Mouse (Mus musculus) kidney, postnatal 36 days (tissue): ENCODE data around the gene Apobec1.
"Not testable (repeated sequence)": the region's sequence is repeated elsewhere in the genome, so short reads cannot be mapped to it uniquely, and the experiment has no call there.

Experiments used
- DNase-seq, 2 experiments: peaks; one replicate each; pipeline ENCODE4 v3.0.0; 2021 to 2022; ENCODE audit warnings: mixed read lengths in 2 of 2

Gene Apobec1

GRCm38 (mm10) chr6:122602992-122603322 is 713 bp upstream of the Apobec1 start:
- DNase-seq: no peak

- DNase-seq: no peak
These were observed 629 bp downstream of the Apobec1 start for GRCm38 (mm10) chr6:122601615-122602014.

- no peak for DNase-seq
These were observed 1.2 kb downstream of the Apobec1 start for GRCm38 (mm10) chr6:122601031-122601430.

GRCm38 (mm10) chr6:122600066-122600646 is 2.1 kb downstream of the Apobec1 start:
- DNase-seq: no peak

DNA sequence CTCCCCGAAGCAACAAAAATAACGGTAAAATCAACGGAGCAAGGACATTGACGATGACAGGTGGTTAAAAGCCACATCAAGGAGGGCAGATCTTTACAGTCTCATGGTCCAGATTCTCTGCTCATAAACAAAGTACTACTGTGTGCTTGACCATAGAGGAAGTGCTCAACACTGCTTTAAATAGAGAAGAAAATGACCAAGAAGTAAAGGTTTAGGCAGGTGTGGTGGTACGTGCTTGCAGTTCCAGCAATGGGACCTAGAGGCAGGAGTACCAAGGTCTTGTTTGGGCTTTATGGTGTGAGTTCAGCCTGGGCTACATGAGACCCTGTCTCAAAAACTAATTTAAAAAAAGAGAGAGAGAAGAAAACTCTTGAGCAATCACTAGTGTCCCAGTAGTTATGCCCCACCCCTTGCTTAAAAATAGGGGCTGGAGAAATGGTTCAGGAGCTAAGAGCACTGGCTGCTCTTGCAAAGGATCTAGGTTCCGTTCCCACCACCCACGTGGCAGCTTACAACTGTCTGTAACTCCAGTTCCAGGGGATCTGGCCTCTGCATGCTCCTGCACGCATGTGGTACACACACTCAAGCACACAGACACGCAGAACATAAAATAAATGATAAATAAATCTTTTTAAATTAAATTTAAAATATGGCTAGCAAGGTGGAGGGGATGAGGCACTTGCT is 3.0 kb downstream of the Apobec1 start:
- DNase-seq: no peak

- DNase-seq: peak; percentile 21 to 36
These were observed 3.8 kb downstream of the Apobec1 start for GRCm38 (mm10) chr6:122598436-122598835.

GRCm38 (mm10) chr6:122598014-122598413 is 4.2 kb downstream of the Apobec1 start:
- DNase-seq: no peak

DNA sequence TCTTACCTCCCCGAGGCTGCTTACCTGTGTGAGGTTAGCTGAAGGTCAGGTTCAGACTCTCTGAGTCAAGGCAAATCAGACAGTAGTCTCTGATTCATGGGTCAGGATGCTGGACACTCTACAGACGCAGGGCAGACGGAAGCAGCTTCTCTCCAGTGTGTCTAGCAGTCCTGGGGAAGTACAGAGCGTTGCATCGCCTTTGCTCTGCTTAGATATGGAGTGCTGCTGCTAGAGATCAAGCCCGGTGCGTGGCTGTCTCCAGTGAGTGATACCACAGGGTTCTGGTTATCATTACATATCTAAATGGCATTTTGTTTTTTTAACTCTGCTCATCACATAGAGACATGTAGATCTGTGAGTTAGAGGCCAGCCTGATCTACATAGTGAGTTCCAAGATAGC is 5.6 kb downstream of the Apobec1 start:
- DNase-seq: no peak

- peak; percentile 56 to 62 for DNase-seq
These were observed 6.6 kb downstream of the Apobec1 start for GRCm38 (mm10) chr6:122595637-122596036.

DNA sequence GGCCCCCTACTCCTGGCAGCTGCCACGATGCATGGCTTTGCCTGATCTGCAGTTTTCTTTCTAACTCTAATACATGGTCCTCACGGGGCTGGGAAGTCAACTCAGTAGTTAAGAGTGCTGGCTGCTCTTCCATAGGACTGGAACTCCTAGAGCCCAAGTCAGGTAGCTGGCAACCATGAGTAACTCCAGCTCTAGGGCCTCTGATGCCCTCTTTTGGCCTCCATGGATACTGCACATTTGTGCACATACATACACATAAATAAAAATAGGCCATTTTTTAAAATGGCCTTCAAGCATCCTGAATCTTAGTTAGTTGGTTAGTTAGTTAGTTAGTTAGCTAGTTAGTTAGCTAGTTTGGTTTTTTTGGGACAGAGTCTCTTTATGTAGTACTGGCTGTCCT is 9.3 kb downstream of the Apobec1 start:
- no peak for DNase-seq

DNA sequence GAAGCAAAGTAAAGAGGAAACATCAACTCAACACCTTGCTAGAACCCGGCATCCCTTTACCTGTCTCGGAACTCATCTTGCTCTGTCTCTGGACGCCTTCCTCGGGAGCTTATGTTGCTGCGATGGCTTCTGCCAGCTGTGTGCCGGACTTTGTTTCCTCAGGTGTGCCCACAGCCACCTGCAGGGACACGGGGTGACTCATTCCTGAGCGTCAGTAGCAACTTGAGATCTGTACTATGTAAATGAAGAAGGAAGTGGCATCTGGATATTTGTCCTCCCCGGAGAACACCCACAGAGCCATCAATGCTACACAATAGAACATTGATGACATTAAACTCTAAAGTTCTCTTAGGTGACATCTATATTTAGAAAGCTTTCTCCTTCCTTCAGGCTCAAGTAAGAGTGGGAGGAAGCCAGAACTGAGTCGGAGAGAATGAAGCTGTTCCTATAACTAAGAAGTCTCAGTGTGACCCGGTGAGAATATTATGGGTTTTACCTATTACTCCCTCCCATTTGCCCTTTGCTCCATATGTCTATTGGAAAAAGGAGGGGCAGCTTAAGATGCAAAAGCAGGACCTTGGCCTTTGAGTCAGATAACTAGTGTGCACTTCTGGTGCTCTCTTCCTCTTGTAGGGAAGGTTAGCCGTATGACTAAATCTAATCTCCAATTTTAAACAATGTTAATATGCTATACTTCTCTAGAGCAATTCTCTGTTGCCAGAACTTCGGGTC is 11.1 kb downstream of the Apobec1 start:
- no peak for DNase-seq

GRCm38 (mm10) chr6:122579086-122579485 is 23.2 kb downstream of the Apobec1 start:
- no peak for DNase-seq

DNA sequence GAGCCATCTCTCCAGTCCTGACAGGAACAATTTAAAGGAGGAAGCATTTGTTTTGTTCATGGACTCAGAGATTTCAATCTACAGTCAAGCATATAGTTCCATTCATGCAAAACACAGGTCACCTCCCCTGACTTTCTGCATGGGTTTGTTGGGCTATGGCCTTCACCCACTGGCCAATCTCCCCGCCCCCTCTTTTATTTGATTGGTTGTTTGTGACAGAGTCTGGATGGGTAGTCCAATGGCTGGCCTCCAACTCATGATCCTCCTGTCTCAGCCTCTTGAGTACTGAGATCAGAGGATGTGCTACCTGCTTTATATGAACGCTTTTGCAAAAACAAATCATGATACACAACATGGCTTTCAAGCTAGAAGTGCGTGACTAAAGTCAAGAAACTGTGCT is 25.2 kb downstream of the Apobec1 start:
- no peak for DNase-seq

DNA sequence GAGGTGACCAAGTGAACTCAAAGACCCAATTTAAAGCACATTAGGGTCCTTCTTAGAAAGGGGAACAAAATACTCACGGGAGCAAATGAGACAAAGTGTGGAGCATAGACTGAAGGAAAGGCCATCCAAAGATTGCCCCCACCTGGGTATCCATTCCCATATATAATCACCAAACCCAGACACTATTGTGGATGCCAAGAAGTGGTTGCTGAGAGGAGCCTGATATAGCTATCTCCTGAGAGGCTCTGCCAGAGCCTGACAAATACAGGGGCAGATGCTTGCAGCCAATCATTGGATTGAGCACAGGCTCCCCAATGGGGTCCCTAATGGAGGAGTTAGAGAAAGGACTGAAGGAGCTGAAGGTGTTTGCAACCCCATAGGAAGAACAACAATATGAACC is 27.2 kb downstream of the Apobec1 start:
- DNase-seq: not testable (repeated sequence)

DNA sequence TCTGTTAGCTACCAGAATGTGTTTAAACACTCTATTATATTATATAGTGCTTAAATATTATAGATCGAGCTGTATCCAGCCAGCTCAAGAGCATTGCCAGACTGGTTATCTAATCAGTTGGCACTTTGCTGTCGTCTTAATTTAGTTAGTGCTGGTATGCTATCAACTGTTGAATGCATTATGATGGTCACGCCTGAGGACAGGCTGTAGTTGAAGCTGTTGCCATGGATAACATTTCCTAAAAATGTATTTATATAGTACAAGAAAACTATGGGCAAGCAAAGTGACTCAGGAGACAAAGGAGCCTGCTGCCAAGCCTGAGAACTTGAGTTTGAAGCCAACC is 30.7 kb downstream of the Apobec1 start:
- no peak for DNase-seq

GRCm38 (mm10) chr6:122570695-122571616 is 31.3 kb downstream of the Apobec1 start:
- no peak for DNase-seq

DNA sequence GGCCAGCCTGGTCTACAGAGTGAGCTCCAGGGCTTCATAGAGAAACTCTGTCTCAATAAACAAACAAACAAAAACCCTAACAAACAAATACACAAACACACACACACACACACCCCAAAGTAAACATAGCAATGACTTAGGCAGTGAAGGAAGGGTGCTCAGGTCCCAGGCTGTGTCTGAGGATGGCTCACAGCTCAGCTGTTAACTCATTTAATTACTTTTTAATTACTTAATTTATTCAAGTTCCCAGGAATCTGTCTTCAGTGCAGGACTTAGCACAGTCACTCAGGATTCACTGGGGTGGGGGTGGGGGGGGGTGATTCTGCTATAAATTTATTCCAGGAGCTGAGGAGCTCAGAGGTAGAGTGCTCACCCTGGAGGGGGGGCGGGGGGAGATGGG is 32.5 kb downstream of the Apobec1 start:
- no peak for DNase-seq

- DNase-seq: no peak
These were observed 33.1 kb downstream of the Apobec1 start for GRCm38 (mm10) chr6:122569113-122569512.

DNA sequence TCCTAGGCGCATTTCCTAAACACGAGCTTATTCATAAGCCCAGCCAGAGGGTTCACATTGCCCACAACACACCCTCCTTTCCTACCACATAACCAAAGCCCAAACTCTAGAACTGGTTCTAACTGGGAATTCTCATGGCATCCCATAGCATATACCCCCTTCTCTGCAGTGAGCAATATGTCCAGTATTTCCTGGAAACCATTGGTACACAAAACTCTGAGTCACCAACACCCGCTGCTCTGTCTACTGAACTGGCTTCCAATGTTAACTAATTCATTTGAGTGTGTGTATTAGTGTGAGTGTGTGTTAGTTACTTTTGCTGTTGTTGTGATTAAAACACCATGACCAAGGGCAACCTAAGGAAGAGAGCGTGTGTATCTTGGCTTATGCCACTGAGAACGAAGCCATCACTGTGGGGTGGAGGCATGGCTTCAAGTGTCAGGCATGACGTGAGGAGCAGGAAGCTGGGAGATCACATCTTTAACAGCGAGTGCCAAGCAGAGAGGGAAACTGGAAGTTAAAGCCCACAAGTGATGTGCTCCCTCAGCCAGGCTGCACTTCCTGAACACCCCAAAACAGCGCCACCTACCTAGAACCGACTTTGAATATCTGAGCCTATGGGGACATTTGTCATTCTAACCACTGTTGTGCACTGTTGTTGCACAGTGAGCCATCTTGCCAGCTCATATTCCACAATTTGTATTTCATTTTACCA is 37.0 kb downstream of the Apobec1 start:
- no peak for DNase-seq

DNA sequence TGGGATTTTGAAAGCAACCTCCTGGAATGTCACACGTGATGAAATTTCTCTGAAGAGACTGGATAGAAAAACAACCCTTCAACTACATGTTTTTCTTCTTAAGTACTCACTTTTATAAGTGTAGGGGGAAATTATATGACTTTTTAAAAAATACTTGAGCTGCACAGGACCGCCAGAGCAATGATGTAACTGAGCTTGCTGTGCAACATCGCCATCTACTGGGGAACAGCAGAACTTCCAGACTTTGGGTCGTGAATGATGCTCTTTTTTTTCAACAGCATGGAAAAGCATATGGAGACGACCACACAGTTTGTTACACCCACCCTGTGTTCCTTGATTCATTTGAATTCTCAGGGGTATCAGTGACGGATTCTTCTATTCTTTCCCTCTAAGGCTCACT is 39.8 kb downstream of the Apobec1 start:
- DNase-seq: peak; percentile 49 to 78

- no peak for DNase-seq
These were observed 41.2 kb downstream of the Apobec1 start for GRCm38 (mm10) chr6:122561005-122561404.

DNA sequence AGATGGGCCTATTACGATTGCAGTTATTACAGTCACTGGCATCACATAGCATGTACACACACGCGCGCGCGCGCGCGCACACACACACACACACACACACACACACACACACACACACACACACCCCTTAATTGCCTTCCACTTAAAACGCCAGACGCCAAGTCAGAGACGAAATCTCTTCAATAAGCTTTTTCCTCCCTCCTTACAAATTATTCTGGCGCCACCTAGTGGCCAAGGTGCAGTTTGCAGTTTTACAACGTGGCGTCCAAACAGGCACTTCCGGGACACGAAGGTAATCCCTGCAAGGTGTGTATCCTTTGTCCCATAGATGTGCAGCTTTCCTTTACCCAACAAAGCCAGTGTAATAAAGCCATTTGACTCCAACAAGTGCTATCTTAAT is 41.8 kb downstream of the Apobec1 start:
- peak; percentile 64 to 84 for DNase-seq
